Mouse (Mus musculus) cerebellum, adult 18-20 months (tissue): ENCODE measurements at regions not wholly inside any gene's neighbourhood (a gene's known extent, or its start where the extent isn't known, plus 50 kb on each side); places are given as distances from the start of the nearest gene placed in this dataset.

Experiments
- DNase-seq, 2 experiments: peaks; one replicate each; pipeline ENCODE4 v3.0.0; 2021

DNA sequence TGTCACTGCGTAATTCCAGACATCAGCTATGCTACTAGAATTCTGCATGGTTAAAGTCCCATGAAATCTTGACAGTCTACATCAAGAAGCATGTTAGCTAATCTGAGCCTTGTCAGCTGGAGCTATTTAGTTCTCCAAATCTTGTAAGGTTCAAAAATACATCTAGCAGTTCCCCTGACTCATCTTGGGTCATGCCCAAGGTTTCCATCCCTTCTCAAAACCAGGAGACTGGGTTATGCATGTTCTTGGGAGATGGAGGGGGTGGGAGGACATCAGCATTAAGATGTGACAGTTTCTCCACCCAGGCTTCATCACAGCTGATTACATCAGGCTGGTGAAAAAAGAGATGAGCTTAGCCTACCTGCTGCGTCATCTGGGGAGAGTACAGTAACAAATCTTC, 495.3 kb upstream of the 4930452B06Rik start:
- no peak for DNase-seq

DNA sequence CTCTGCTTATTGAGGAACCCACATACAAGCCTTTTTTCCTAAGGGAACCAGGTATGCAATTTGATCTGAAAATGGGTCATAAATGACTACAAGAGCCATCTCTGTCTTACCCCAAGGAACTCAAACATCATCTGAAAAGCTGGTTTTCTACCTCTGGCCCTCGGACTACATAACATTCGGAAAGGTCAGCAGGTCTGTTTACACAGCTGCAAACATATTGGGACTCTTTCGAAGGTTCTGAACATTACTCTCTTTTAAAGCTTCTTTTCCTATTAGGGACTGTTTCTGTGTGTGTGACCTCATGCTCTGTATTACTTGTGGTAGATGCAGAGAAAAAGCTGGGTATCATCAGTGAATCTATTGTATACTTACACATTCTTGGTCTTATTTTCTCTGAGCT, 491.9 kb upstream of the 4930452B06Rik start:
- no peak for DNase-seq

- DNase-seq: no peak
These were observed 484.8 kb upstream of the 4930452B06Rik start for GRCm38 (mm10) chr14:9150841-9151240.

DNA sequence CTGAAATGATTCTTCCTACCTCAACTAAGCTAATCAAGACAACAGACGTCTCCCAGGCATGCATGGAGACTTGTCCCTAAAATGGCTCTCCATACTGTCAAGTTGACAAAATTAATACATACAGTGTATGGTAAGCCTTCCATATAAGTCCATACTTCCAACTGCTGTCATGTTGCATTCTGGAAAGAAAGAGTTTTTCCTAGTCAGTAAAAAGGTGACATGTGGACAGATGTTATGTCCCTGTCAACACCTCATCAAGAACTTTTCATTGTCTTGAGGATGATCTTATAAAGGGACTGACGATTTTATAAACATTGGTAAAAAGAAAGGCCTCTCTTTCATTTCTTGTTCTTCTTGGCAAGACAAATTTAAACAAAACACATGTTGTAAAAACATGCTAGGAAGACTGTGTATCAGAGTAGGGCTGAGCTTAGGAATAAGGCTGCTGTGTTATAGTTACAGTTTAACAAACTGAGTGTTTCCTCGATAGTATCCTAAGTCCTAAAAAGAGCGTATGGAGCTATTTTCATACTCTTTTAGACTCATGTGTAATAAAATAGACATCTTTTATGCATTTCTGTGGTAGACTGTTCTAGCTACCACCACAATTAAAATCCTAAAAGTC, 480.7 kb upstream of the 4930452B06Rik start:
- no peak for DNase-seq

GRCm38 (mm10) chr14:9105708-9106107, 439.7 kb upstream of the 4930452B06Rik start:
- no peak for DNase-seq

GRCm38 (mm10) chr14:9089625-9090326, 423.7 kb upstream of the 4930452B06Rik start:
- DNase-seq: peak in 1 of 2 experiments; percentile 3

GRCm38 (mm10) chr14:9087103-9087502, 421.1 kb upstream of the 4930452B06Rik start:
- no peak for DNase-seq

GRCm38 (mm10) chr14:9079632-9080031, 413.6 kb upstream of the 4930452B06Rik start:
- no peak for DNase-seq

DNA sequence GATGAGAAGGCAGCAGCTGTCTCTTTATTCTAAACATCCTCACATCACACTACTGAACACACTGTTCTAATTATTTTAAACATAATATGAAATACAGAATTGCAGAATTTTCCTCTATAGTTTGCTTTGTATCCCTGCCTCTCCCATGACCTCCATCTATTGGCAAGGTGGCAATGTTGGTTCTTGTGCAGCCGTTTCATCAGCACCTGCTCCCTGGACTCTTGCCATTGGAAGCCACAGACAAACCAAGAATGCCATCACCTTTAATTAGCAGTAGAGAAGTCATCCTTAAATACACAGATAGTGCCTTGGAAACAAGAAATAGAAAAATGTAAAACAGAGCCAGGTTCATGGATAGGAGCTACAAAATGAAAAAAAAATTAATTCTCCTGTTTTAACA, 413.0 kb upstream of the 4930452B06Rik start:
- no peak for DNase-seq

- DNase-seq: no peak
These were observed 405.1 kb upstream of the 4930452B06Rik start for GRCm38 (mm10) chr14:9071176-9071575.

GRCm38 (mm10) chr14:9060058-9060457, 394.0 kb upstream of the 4930452B06Rik start:
- DNase-seq: no peak

DNA sequence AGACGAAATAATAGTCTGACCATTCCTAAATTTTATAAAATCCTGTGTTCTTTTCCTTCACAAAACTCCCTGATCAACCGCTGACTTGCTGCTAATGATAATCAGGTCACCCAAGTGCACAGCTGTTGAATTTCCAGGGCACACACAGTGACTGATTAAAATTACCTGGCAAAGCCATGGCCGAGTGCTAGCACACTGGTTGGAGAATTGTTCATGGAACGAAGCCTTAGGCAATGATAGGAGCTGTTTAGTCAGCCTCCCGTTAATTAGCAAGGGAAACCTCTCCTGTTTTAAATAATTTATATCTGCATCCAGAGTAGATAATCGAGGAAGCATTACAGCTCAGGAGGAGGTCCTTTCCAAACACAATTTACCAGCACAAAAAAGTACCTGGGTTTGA, 362.8 kb upstream of the 4930452B06Rik start:
- no peak for DNase-seq

DNA sequence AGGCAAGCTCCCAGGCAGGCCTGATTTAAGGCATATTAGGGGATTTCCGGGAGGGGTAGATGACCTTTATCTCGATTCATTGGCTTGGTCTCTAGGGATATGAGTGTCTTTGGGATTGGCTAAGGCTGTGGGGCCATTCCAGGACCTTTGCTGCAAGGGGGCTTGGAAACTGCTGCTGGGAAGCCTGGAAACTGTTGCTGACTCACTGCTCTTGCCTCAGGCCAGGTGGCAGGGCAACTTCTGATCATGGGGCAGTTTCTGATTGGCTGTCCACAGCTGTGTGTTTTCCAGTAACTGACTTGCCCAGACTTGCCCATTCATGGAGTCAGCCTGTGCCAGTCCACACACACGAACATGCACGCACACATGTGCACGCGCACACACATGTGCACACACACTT, 349.8 kb upstream of the 4930452B06Rik start:
- DNase-seq: no peak

GRCm38 (mm10) chr14:9003034-9003433, 337.0 kb upstream of the 4930452B06Rik start:
- DNase-seq: no peak

DNA sequence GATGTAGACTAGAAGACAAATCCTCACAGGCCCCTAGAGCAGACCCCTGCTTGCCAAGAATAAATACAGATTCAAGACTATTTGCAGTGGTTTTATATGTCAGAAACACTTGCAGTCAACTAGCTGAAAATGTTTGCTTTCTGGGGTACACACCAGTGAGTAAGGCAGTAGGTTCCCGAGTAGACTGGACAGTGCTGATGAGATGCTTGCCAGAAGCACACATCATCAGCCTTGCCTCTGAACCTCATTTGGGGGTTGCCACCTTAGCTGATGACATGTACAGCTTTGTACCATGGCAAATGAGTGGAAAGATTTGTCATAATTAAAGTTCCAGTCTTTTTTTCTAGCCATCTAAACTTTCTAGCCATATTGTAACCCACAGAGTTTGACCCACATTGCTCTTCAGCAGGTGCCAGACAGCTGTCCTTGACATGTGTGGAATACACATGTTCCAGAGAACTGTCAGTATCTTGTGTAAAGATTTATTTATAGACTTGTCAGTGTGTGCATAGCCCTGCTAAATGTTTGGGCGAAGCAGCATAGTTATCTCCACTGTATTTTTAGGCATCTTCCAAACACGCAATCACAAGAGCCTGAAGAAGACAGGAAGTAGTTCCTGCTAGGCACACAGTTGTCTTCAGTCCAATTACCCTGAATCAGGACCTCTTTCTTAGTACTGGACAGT, 334.5 kb upstream of the 4930452B06Rik start:
- DNase-seq: no peak

GRCm38 (mm10) chr14:8999815-9000214, 333.8 kb upstream of the 4930452B06Rik start:
- DNase-seq: no peak

DNA sequence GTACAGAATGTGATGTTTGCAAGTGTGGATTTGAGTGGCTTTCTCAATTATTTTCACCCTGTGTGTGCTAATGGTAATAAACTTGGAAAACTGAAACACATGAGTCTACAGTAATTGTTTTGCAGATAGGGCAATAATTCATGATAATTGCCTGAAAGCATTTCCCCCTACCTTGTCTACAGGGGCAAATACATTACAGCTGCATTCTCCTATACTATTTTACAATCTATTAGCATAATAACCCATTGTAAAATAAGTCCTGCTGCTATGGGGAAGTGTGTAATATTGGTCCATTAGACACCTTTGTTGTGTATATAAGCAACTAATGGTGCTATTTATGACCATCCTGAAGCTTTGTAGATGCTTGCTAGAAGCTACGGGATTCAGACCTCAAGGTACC, 327.4 kb upstream of the 4930452B06Rik start:
- no peak for DNase-seq

DNA sequence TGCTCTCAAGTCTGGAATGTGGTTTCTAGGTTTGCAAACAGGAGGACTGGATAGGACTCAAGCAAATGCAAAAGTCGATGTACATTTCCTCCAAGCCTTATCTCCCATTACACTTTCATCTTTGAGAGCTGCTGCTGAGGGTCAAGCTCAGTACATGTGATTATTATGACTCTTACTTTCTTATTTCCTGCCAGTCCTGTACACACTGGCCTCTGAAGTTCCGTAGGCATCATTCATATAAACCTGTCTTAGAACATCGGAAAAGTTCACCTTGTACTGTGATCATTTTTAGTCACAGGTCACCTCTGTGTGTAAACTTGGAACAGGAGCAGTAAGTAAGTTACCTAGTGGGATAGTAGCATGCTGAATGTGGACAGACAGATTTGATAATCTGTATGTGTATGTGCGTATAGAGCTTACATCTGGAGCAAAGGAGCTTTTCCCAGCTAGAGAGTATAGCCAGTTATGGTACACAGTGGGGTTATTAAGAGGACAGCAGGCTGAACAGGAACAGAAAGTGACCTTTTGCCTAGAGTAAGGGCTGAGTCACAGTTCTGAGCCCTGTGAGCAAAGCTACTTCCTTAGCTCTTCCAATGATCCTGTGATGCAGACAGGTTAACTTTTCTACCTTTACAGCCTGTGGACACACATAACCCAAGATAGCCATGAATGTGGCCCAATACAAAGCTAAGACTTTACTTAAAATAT, 319.2 kb upstream of the 4930452B06Rik start:
- no peak for DNase-seq

DNA sequence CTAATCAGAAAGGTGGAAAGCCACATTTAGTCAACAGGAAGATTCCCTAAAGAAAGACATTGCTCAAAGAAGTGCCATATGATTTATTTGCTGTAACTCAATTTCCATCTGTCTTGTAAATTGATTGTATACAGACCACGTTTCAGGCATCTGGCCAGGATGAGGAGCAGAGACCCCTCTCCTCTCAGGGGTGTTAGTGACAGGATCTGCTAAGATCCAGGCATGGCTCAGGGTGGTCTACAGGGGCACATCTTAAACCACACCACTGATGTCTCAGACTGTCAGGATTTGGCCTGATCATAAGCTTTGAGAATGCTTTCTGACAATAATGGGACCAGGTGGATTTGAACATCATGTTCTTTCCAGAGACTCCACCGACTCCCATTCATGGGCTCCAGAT, 295.5 kb upstream of the 4930452B06Rik start:
- DNase-seq: no peak

DNA sequence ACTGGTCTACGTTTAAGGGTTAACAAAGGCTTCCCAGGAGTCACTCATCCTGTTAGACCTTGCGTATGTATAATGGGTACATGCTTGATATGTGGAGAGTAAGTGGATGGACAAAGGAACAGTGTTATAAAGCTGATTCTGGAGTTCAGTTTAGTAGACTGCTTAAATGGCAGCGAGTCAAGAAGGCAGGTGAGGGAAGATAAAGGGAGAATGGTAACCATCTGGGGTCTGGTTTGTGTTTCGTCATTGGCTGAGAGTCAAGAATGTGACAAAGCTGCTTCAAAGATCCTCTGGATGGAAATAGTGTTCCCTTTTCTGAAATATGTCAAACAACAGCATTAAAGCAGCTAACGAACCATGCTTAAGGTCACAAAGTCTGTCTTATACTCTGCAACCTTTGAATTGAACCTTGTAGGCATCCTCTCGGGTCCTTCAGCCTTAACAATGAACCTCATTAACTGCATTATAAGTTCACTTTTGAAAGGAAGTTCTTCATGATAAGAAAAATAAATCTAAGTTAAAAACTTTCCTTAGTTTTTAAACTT, 286.9 kb upstream of the 4930452B06Rik start:
- no peak for DNase-seq

DNA sequence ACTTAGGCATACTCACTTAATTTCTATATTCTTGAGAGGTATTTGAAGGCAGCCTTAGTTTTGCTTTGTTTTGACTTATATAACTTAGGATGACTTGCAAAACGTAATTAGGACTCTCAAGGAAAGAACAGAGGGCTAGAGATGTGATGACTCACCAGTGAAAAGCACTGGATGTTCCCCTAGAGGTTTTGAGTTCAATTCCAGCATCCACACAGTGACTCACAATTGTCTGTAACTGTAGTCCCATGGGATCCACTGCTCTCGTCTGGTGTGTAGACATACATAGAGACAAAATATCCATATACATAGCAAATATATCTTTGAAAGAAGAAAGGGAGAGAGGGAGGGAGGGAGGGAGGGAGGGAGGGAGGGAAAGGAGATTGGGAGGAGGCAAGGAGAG, 282.7 kb upstream of the 4930452B06Rik start:
- no peak for DNase-seq

- no peak for DNase-seq
These were observed 281.0 kb upstream of the 4930452B06Rik start for GRCm38 (mm10) chr14:8946851-8947625.
